Mouse (Mus musculus): Measurements from ENCODE around the gene Gm11541.

Gene Gm11541

DNA sequence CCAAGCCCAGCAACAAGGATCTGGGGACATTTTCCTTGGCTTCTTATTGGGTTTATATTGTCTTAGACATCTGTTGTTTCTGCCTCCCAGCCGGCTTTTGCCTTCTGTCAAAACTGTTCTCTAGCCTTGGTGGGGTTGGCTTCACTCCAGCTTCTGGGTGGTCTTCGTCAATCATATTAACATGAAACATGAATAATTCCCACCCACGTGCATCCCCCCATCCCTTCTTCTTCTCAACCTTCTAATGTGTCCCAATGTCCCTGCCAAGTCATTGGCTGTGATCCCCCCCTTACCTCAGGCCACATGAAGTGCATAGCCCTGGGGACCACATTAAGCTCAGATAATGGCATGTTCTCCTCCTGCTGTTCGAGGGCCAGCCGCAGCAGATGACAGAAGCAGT is at the start of gene Gm11541:
Gene Gm11541, minus strand, starts transcription at position 28 of the 400 bp plus-strand sequence.
- DNase-seq (ENCODE audit: low read depth, low spot score), result no peak

DNA sequence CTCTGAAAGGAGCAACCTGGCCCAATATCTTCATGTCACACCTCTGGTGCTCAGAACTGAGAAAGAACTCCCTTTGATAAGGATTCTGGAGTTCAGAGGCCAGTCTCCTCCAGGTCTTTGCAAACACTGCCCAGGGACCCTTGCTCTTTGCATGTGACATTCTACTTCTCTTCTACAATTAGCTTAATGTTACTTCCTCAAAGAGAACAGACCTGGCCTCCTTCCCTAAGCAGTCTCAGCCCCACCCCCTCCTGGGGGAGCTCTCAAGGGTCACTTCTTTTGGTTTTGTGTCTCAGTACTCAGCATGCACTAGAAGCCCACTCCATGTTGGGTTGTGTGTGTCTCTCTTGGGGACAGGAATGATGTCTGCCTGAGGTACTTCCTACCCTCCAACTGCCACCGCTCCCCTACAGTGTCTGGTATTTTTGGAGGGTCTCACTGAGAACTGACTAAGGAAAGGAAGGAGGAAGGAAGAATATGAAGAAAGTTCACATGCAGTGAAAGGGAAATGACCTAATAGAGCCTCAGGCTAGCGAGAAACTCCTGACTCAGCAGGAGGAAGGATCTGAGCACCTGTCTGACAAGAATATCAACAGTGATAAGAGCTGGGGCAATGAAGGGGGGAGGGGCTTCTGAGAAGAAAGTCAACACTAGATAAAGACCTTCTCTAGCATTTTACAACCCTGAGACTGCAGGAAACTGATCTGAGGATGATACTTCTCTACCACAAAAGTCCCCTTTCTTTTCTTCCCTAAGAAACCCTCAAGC is 48.8 kb upstream of the Gm11541 start:
- no peak for DNase-seq (ENCODE audit: low read depth, low spot score)

DNA sequence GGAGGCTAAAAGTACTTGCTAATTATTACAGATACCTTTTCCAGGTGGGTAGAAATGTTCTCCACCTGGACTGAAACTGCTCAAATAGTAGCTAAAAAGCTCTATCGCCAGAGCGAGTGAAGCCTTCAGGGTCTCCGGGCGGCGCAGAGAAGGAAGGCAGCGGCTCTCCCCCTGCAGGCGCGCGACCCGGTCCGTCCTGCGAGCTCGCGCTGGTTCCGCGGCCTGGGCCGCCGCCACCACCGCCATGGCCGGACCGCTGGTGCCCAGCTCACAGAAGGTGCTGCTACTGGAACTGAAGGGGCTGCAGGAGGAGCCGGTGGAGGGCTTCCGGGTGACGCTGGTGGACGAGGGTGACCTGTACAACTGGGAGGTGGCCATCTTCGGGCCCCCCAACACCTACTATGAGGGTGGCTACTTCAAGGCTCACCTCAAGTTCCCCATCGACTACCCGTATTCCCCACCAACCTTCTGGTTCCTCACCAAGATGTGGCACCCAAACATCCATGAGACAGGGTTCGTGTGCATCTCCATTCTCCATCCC is 37.5 kb upstream of the Gm11541 start, which contains the start of gene Cdc34b:
Gene Cdc34b, plus strand, starts transcription at position 51 of the 541 bp plus-strand sequence.
- no peak for DNase-seq (ENCODE audit: low read depth, low spot score)

DNA sequence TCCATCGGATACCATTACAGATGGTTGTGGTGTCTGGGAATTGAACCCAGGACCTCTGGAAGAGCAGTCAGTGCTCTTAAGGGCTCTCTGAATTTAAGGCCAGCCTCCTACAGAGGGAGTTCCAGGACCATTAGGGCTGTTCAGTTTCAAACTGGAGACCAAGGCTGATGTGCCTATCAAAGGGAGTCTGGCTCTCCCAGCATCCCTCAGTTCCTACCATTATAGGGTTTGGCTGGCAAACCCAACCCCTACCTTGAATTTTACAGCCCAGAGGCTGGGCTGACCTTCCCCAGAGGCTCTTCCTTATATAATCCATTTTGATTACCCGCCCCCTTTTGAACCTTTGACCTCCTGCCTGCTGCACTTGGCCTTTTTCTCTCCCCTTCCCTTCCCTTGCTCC is 31.4 kb upstream of the Gm11541 start:
- peak; percentile 38 for DNase-seq (ENCODE audit: low read depth, low spot score)

DNA sequence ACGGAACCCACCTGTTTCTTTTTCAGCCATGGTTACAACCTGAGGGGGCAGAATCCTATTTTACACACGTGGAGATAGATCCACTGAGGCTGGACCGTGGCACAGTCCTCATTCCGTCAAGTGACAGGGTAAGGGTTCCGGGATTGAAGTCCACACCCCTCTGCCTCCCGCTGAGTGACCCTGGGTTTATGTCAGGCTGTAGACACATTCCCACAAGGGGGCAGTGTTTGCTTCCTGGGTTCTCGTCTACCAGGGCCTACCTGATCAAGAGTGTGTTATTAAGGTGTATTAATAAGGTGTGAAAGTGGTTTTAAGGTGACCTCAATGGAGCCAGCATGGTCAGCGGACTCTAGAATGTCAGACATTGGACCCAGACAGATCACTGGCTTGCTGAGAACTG is 28.5 kb upstream of the Gm11541 start:
- DNase-seq (ENCODE audit: low read depth, low spot score), result peak; percentile 92

DNA sequence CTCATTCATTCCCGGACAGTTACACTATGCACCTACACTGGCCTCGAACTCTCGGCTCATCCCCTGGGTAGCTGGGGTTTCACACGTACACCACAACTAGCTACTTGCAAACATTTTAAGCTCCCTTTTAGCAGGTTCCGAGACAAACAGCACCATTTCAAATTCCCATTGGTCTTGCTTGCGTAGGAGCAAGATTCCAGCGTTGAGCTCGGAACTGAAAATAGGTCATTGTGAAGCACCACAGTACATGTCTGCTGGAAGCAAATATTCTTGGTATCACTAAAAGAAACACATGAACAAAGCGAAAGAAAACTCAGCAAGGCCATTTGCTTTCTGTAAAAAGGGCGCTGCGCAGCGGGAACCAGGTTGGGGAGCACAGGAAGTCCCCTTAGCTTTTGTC is 26.9 kb upstream of the Gm11541 start:
- no peak for DNase-seq (ENCODE audit: low read depth, low spot score)

DNA sequence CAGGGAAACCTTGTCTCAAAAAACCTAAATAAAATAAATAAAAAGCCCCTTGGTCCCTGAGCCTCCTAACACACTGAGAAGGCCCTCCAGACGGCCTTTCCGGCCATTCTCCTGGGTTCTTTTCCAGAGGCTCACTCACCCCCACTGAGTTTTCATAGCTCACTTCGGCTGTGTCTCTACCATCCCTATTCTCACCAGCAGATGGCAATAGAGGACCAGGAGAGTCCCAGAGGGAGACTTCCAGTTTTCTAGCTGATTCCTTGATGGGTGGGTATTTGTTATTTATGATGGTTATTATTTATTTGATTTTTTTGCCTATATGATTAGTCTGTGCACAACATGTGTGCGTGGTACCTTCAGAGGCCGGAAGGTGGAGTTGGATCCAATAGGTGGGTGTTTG is 26.0 kb upstream of the Gm11541 start:
- peak; percentile 81 for DNase-seq (ENCODE audit: low read depth, low spot score)

DNA sequence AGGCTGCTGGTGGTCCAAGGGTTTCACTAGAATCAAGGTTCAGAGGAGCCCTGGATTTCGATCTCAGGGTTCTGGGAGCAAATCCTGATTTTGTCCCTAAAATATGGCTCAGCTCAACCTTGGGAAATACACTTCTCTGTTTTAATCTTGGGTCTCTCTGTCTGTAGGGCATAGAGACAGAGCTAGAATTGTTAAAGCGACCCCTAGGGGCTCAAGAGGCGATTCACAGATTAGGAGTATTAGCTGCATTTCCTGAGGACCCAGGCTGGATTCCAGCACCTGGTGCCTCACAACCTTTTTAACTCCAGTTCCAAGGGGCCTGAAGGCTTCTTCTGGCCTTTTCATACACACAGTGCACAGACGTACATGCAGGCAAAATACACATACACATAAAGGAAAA is 25.3 kb upstream of the Gm11541 start:
- peak; percentile 72 for DNase-seq (ENCODE audit: low read depth, low spot score)

DNA sequence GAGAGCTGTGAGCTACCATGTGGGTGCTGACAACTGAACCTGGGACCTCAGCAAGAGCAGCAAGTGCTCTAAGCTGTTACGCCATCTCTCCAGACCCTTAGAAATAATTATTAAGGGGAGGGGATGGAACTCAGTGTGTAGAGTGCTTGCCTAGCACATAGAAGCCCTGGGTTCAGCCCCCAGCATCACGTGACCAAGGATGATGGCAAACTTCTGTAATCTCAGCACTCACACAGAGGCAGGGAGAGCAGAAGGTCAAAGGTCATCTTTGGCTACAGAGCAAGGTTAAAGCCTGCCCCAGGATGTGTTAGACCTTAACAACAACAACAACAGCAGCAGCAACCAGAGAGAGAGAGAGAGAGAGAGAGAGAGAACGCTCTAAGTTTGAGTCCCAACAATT is 24.2 kb upstream of the Gm11541 start:
- DNase-seq (ENCODE audit: low read depth, low spot score), result no peak

DNA sequence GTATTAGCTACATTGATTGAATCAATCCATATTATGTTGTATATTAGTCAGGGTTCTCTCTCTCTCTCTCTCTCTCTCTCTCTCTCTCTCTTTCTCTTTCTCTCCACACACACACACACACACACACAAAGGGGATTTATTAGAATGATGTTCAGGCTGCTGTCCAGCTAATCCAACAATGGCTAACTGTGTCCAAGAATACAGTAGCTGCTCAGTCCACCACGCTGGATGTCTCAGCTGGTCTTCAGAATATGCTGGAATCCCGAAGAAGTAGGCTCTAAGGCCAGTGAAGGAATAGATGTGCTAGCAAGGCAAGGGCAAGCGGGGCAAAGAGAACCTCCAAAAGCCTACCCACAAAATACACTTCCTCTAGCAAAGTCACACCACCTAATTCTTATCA is 23.0 kb upstream of the Gm11541 start:
- no peak for DNase-seq (ENCODE audit: low read depth, low spot score)

DNA sequence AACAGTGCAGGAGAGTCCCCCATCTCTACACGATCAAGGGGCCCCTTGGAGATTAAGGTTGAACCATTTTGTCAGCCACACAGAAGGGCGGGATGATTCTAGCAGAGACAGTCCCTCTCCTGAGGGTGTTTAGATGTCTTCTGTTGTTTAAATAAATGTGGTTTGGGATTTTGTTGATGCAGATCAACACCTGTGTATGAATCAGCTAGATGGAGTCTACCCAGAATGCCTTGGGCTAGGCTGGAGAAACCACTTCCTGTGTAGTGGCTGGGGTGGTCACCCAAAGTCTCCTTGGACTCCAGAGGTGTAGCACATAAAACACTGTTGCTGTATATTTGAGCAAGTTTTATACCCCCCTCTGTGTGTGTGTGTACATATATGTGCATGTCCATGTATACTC is 14.9 kb upstream of the Gm11541 start:
- no peak for DNase-seq (ENCODE audit: low read depth, low spot score)

DNA sequence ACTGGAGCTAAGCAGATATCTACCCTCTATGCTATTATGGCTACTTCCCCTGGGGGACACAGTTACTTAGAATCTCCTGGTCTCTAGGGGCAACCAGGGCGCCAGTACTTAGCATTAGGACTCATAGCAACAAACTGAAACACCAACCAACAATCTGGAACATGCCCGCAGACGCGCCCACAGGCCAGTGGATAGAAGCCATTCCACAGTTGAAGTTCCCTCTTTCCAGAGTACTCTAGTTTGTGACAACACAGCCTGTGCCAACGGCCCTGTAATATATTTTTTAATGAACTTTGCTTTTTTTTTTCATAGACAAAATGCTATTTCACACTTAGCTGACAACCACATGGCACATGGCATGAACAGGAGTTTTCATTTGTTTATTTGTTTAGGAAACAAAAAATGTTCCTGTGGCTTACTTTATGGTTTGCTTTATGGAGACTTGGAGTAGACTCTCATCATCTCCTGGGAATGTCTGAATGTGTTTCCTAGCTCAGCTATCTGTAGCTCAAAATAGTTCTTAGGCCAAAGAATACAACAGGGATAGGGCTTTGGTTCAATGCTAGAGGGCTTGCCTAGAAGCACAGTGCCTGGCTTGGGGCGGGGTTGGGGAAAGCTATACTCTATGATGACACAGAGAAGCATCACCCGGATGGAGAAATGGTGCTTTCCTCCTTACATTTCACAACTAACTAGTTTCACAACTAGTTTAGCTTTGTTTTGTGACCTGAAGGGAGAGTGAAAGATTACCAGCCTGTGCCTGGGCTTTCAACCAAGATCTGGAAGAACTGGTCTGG is 14.0 kb upstream of the Gm11541 start:
- no peak for DNase-seq (ENCODE audit: low read depth, low spot score)

DNA sequence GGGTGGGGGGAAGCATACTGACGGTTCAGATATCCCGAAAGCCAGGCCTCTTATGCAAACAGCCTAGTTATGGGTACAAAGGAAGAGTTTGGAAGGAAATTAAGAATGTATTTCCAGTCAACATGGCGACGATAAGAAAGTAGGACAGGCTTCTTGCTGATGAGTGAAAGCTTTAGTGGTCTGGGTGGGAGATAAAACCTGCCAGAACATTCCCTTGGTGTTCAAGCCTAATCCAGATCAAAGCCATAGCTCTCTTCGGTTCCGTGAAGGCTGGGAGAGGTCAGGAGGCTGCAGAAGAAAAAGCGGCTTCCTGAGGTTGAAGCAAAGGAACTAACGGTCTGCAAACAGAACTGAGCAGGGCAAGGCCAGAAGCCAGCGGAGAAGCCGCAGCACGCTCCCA is 12.9 kb upstream of the Gm11541 start:
- no peak for DNase-seq (ENCODE audit: low read depth, low spot score)

DNA sequence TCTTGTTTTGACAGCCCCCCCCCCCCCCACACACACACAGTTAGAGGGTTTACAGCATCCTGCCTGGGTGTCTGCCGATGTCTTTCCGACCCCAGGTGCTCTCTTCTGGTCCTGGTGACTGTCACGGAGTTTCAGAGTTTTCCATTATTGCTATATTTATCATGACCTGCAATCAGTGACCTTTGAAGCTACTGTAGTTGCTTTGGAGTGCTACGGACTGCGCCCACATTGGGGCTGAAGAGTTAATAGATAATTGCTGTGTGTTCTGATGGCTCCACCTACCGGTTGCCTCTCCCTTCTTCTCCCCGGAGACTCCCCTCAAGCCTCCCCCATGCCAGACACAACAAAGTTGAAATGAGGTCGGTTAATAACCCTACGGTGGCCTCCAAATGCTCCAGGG is 12.5 kb upstream of the Gm11541 start:
- peak; percentile 57 for DNase-seq (ENCODE audit: low read depth, low spot score)

DNA sequence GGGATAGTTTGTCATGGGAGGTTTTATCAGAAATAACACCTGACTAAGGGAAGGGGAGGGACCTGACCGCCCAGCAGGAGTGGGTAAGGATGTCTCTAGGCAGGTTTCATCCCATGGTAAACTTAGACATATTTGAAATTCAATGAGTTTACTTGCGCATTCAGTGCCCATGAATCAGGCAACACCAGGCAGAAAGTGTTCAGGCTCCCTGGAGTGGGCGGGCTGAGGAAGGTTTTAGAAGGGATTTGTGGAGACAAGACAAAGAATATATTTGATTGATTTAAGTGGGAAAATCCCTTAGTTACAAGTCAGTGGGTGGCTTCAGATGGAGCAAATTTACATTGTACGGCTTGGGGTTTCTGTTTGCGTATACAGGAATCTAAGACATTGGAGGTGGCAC is 11.3 kb upstream of the Gm11541 start:
- DNase-seq (ENCODE audit: low read depth, low spot score), result no peak

DNA sequence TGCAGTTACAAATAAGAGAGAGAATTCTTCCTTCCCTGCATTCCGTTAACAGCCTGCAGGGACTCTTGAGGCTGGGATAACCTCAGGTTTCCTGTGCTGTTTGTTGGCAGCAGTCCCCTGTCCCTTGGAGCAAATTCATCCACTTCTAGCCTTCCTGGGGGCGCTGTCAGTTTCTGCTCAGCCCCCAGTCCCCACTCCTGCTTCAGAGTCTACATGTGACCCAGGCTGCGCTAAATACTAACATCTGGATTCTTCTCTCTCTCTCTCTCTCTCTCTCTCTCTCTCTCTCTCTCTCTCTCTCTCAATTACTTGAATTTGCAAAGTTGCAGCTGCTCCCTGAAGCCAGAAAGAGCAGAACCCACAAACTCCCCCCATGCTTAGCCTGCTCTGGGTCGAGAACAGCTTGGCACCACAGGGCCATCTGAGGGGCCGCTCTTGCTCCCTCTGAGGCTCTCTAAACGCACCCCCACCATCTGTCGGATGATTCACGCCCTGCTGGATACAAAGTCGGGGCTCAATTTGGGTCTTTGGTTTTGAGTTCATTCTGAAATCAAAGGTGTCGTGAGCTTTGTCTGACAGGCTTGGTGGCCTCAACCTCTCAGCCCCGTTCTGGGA is 9.1 kb upstream of the Gm11541 start:
- no peak for DNase-seq (ENCODE audit: low read depth, low spot score)

DNA sequence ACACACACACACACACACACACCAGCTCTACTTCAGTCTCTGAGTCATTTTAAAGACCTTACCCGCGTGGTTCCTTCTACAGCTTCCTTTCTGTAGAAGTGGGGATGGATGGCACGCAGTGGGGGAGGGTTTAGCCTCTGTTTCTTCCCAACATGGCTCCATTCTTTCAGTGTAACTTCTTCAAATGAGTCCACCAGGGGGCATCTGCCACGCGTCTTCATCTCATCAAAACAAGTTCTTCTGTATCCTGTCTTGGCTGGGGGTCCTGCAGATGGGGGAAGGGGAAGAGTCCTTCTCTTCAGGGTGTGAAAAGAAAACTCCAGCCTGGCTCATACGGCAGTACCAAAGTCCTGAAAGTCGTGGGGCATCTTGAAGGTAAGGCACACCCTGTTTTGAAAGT is 279 bp downstream of the Gm11541 start:
- DNase-seq (ENCODE audit: low read depth, low spot score), result peak; percentile 47

DNA sequence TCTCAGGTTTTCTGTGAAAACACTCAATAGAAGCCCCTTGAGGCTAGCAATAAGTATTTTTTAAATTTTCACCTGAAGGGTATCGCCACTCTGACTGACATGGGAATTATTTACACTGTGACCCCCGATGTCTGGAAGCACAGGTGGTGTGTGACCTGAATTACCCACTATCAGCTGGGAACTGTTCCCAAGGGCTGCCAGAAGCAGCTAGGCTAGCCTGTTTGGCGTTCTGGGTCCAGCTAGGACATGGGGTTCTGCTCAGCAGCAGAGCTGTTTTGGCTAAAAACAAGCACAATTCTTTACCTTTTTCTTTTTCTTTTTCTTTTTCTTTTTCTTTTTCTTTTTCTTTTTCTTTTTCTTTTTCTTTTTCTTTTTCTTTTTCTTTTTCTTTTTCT is 2.1 kb downstream of the Gm11541 start:
- DNase-seq (ENCODE audit: low read depth, low spot score), result no peak

DNA sequence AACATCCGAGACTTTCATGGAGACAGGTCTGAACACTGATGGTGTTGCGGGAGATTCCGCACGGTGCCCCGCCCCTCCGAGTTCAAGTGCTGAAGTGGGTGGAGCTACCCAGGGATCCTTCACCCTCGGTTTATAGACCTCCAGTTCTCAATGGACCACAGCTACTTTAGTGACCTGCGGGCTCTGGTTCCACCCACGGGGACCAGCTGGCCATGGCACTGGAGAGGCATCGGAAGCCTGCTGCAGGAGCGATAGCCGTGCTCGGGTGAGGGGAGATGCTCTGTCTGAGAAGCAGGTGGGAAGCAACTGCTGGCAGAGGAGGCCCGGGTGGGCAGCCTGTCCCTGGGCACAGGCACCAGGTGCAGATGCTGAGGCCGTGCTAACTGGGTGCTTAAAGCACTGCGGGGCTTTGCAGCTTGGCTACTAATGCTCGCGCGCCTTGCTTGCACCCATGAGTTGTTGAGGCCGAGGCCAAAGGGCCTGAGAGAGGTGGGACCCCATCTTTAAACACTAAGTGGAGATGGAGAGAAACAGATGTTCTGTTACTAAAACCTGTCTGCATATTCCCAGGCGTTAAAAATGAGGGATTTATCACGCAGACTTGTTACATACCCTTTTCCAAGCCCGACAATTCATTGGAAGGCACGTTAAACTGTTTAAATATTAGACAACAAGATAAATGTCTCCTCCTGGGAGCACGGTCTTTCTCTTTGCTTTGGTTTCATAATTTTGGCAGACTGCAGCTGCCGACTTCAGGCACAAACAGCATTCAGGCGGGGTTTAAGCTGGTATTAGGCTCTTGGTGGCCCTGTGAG is 2.7 kb downstream of the Gm11541 start:
- DNase-seq (ENCODE audit: low read depth, low spot score), result peak; percentile 65

DNA sequence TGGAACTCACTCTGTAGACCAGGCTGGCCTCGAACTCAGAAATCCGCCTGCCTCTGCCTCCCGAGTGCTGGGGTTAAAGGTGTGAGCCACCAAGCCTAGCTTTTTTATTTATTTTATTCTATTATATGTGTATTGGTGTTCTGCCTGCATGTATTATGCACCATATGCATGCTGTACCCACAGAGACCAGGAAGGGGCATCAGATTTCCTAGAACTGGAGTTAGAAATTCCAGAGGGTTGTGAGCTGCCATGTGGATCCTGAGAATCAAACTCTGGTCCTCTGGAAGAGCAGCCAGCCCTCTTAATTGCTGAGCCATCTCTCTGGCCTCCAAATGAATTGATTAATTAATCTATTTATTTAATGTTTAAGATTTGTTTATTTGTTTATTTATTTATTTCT is 4.9 kb downstream of the Gm11541 start:
- DNase-seq (ENCODE audit: low read depth, low spot score), result peak; percentile 89

DNA sequence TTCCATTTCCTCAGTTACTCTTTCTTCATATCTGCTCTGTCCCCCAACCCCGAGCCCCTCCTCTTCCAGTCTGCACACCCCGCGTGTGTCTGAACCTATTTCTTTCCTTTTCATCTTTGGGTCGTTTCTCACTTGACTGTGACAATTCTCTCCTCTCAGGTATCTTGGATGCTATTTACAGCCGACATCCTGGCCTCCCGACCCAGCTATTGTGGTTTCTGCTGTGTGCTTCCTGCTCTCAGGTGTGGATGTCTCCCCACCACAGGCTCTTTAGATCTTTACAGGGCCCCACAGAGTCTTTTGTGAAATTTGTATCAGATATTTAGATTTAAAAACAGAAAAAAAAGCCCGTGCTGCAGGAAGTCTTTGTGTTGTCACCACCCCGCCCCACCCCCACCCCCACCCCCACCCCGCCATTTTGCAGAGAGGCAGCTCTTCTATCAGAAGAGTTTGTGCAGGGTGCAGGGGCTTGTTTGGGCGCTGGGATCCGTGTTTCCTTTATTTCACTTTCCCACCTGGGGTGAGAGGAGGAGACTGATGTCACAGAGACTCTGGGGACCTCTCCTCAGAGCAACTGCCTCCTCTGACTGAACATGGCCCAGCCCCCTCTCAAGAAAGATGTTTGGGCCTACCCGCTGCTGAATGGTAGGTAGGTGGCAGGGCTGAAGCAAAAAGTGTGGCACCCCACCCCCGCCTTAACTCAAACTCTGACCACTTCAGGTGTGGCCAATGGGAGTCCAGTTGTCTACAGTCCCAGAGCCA is 6.4 kb downstream of the Gm11541 start:
- DNase-seq (ENCODE audit: low read depth, low spot score), result peak; percentile 55

Measured in R1 (cell line).